Mouse (Mus musculus): ENCODE results near the gene Lama4. TPM values are rescaled to one million over a fixed set of nuclear protein-coding genes. Genes with fewer than 3 reads are reported as not detected.

Gene Lama4
- polyA plus RNA-seq (2014; fragmentation: Nextera tagmentation; extraction: Ambion mirVana) = 18.3 and 20.2 TPM in 2 replicates

DNA sequence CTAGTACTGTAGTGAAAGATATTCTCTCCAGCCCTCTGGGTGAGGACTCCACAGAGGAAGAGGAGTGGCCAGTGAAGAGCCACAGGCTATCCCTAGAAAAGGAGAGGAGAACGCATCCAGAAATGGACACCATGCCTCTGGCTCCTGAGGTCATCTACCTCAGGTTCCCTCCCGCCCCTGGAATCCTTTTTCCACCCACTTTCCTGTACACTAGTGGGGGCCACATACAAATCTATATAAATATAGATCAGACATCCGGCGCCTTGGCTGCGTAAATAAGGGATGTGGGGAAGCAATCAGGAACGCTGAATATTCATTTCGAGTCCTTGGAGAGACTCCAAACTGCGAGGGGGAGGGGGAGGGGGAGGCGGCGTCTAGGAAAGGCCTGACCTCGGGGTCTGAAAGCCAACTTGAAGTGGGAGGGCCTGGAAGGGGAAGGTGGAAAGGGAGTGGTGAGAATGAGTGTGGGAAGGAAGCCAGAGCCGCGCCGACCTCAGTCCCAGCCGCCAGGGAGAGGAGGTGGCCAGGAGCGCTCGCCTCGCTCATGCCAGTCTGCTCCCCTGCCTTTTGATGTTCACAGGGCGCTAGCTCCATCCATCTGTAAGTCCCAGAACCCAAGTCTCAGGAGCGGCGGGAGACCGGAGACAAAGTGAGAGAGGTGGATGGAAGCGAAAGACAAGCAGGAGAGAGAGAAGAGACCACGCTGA, at the start of gene Lama4:
Gene Lama4 (plus strand): TSS at position 441 of the 707 bp plus-strand sequence.
- no peak within 1 kb of the TSS for H3K27ac ChIP-seq (ENCODE audit: low read depth, low read length)

DNA sequence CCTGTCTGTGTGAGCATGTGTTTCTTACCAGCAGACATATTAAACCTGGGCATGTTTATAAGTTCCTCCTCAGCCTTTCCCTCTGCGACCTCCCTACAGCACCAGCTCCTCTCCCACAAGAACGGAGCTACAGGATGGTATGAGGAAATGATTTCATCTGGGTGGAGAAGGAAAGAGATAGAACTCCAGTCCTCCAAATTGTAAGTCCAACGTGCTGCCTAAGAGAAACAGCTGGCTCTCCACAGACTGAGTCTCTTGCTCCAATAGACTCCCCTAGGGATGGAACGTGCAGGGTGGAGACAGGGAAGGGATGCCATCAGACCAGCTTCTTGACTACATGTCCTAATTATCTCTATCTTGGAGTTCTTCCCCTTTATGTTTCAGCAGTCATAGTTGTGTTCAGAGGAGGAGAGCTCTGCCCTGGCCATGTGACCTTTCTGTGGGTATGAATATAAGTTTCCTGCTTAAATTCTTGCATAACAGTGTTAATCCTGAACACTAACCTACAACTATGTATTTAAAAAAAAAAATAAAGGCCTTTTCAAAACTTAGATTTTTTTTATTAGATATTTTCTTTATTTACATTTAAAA, 49.2 kb upstream of the Lama4 start:
- Histone ChIP-seq H3K4me2 (replicated peaks; ENCODE audit: low read depth, low read length) (no peak overlapping the region), H3K9ac (ENCODE audit: low read depth, low read length) (no peak overlapping the region), H3K36me3 (ENCODE audit: control insufficient read depth, insufficient read depth, low read length) (no peaks in the 10 kb centered on the region), H3K9me3 (ENCODE audit: control insufficient read depth, low read length) (no peaks in the 10 kb centered on the region), H3K27me3 (ENCODE audit: control insufficient read depth, insufficient read depth, low read length) (no peaks in the 10 kb centered on the region), H3K4me3 (ENCODE audit: low read depth, low read length) (no peak overlapping the region), H3K4me1 (replicated peaks; ENCODE audit: control insufficient read depth, insufficient read depth, low read length) (no peaks in the 10 kb centered on the region), H3K27ac (ENCODE audit: low read depth, low read length) (no peak overlapping the region)
- ATAC-seq (ENCODE audit: low FRiP score) (no peak), DNase-seq (ENCODE audit: low spot score) (no peak)
- WGBS = 79% methylated on average over 4 of the region's 4 CpGs

More for the DNA sequence above, at the start of gene Lama4:
- peak within 1 kb of the TSS; percentile 28 for H3K4me3 ChIP-seq (ENCODE audit: low read depth, low read length)
- peaks cover 5% of the 10 kb centered on the region; the same call in 1 of the 2 replicates for H3K4me1 ChIP-seq (replicated peaks; ENCODE audit: control insufficient read depth, insufficient read depth, low read length)
- DNase-seq (ENCODE audit: low spot score) (peak; percentile 19), ATAC-seq (ENCODE audit: low FRiP score) (peak; percentile 85)
- H3K9me3 ChIP-seq (ENCODE audit: control insufficient read depth, low read length) = no peaks in the 10 kb centered on the region
- H3K36me3 ChIP-seq (ENCODE audit: control insufficient read depth, insufficient read depth, low read length) = no peaks in the 10 kb centered on the region
- 5% methylated on average over 24 of the region's 24 CpGs for WGBS
- H3K9ac ChIP-seq (ENCODE audit: low read depth, low read length) = peak within 1 kb of the TSS; percentile 40; the same call in 1 of the 2 replicates
- no peaks in the 10 kb centered on the region for H3K27me3 ChIP-seq (ENCODE audit: control insufficient read depth, insufficient read depth, low read length)
- H3K4me2 ChIP-seq (replicated peaks; ENCODE audit: low read depth, low read length) = peak within 1 kb of the TSS; percentile 69

DNA sequence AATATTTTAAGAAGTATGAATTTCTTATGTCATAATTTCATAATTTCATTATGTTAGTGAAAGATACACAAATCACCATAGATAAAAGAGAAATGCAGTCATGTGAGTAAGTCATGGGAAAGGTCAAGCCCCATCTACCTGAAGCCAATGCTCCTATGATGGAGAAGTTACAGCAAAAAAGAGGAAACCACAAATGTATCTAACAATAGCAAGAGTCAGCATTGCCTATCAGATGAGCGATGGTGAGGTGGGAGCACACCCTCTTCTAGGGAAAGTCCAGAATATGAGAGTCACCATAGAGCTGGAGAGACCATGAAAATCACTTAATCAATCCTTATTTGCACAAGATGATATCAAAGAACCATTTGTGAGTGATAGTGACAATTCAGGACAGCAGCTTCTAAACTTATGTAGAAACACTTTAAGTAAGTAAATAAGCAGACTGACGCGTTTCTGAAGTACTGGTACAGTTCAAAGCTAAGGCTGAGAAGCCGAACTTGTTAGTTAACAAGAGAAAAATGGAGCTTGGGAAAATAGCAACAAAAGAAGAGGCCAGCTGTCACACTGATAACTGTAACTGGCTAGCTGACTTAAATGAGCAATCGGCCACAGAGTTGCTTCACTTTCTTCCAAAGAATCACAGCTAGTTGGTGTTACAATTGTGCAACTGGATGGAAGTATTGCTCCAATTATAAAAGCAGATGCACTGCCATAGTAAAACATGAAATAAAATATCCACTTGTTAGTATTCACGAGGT, 36.2 kb upstream of the Lama4 start:
- DNase-seq (ENCODE audit: low spot score) = no peak
- Histone ChIP-seq H3K9me3 (ENCODE audit: control insufficient read depth, low read length) (no peaks in the 10 kb centered on the region), H3K36me3 (ENCODE audit: control insufficient read depth, insufficient read depth, low read length) (no peaks in the 10 kb centered on the region), H3K27me3 (ENCODE audit: control insufficient read depth, insufficient read depth, low read length) (no peaks in the 10 kb centered on the region), H3K4me1 (replicated peaks; ENCODE audit: control insufficient read depth, insufficient read depth, low read length) (no peaks in the 10 kb centered on the region), H3K4me2 (replicated peaks; ENCODE audit: low read depth, low read length) (no peak overlapping the region), H3K4me3 (ENCODE audit: low read depth, low read length) (no peak overlapping the region), H3K9ac (ENCODE audit: low read depth, low read length) (no peak overlapping the region), H3K27ac (ENCODE audit: low read depth, low read length) (no peak overlapping the region)
- ATAC-seq (ENCODE audit: low FRiP score) = no peak
- 85% methylated on average over 6 of the region's 6 CpGs for WGBS

DNA sequence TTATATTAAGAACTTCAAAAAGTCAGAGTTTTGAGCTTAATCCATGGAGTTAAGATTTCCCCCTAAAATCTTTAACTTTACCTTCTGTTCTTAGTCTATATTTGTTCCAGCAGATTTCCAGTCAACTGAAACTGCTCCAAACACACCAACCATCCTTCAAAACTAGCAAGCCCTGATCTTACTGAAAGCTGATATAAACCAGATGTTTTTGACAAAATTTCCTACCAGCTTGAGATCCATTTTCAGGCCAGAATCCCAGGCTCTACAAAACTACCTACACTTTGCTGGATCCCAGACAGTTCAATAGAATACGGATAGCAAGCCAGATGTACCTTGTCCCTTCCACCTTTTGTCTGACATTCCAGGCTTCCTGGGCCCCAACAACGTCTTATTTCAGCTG, 20.6 kb upstream of the Lama4 start:
- ATAC-seq (ENCODE audit: low FRiP score) (no peak), DNase-seq (ENCODE audit: low spot score) (no peak)
- H3K9ac ChIP-seq (ENCODE audit: low read depth, low read length) = no peak overlapping the region
- 65% methylated on average over 2 of the region's 2 CpGs for WGBS
- H3K4me2 ChIP-seq (replicated peaks; ENCODE audit: low read depth, low read length) = no peak overlapping the region
- H3K4me3 ChIP-seq (ENCODE audit: low read depth, low read length) = no peak overlapping the region
- H3K27me3 ChIP-seq (ENCODE audit: control insufficient read depth, insufficient read depth, low read length) = no peaks in the 10 kb centered on the region
- no peaks in the 10 kb centered on the region for H3K9me3 ChIP-seq (ENCODE audit: control insufficient read depth, low read length)
- H3K4me1 ChIP-seq (replicated peaks; ENCODE audit: control insufficient read depth, insufficient read depth, low read length) = no peaks in the 10 kb centered on the region
- H3K27ac ChIP-seq (ENCODE audit: low read depth, low read length) = no peak overlapping the region
- no peaks in the 10 kb centered on the region for H3K36me3 ChIP-seq (ENCODE audit: control insufficient read depth, insufficient read depth, low read length)

DNA sequence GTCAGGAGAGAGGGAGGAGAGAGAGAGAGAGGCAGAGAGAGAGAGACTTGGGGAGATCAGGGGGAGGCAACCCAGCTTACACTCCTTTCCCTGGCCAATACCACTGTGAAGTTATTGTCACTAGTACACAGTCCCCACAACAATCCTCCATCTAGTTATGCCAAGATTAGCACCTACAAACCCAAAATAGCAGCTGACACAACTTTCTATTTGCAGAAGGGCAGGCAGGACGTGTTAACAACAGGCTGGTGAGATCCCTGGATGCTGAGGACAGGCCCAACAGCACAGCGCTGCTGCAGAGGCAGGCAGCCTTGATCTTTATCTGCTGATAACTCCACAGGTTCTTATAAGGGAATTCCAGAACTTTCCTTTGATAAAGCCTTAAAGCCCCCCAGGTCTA, 3.4 kb upstream of the Lama4 start:
- H3K9ac ChIP-seq (ENCODE audit: low read depth, low read length) = no peak overlapping the region
- WGBS = 66% methylated on average over 2 of the region's 2 CpGs
- ATAC-seq (ENCODE audit: low FRiP score) (no peak), DNase-seq (ENCODE audit: low spot score) (no peak)
- no peak overlapping the region for H3K4me3 ChIP-seq (ENCODE audit: low read depth, low read length)
- H3K4me2 ChIP-seq (replicated peaks; ENCODE audit: low read depth, low read length) = no peak overlapping the region
- no peaks in the 10 kb centered on the region for H3K36me3 ChIP-seq (ENCODE audit: control insufficient read depth, insufficient read depth, low read length)
- no peaks in the 10 kb centered on the region for H3K27me3 ChIP-seq (ENCODE audit: control insufficient read depth, insufficient read depth, low read length)
- H3K4me1 ChIP-seq (replicated peaks; ENCODE audit: control insufficient read depth, insufficient read depth, low read length) = peaks cover 5% of the 10 kb centered on the region; the same call in 1 of the 2 replicates
- H3K9me3 ChIP-seq (ENCODE audit: control insufficient read depth, low read length) = no peaks in the 10 kb centered on the region
- H3K27ac ChIP-seq (ENCODE audit: low read depth, low read length) = no peak overlapping the region

DNA sequence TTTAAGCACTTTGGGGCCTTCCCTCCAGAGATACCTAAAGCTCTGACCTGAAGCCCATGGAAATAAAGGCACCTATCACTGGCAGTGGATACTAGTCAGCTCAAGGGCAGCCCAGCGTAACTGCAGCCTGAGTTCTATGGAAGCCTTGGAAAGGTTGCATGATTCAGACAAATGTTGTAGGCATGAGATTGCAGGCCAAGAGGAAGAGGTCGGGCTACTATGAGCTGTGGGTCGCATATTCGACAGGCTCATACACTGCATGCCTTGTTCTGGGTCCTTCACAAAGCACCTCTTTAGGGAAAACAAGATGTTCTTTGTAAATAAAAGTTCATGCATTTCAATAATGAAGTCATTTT, 618 bp upstream of the Lama4 start:
- Histone ChIP-seq H3K27ac (ENCODE audit: low read depth, low read length) (no peak overlapping the region), H3K9me3 (ENCODE audit: control insufficient read depth, low read length) (no peaks in the 10 kb centered on the region), H3K9ac (ENCODE audit: low read depth, low read length) (no peak overlapping the region), H3K36me3 (ENCODE audit: control insufficient read depth, insufficient read depth, low read length) (no peaks in the 10 kb centered on the region), H3K4me2 (replicated peaks; ENCODE audit: low read depth, low read length) (no peak overlapping the region), H3K27me3 (ENCODE audit: control insufficient read depth, insufficient read depth, low read length) (no peaks in the 10 kb centered on the region), H3K4me3 (ENCODE audit: low read depth, low read length) (no peak overlapping the region), H3K4me1 (replicated peaks; ENCODE audit: control insufficient read depth, insufficient read depth, low read length) (peaks cover 5% of the 10 kb centered on the region; the same call in 1 of the 2 replicates)
- DNase-seq (ENCODE audit: low spot score) = no peak
- WGBS = 81% methylated on average over 4 of the region's 4 CpGs
- peak; percentile 22; the same call in 1 of the 2 replicates for ATAC-seq (ENCODE audit: low FRiP score)

DNA sequence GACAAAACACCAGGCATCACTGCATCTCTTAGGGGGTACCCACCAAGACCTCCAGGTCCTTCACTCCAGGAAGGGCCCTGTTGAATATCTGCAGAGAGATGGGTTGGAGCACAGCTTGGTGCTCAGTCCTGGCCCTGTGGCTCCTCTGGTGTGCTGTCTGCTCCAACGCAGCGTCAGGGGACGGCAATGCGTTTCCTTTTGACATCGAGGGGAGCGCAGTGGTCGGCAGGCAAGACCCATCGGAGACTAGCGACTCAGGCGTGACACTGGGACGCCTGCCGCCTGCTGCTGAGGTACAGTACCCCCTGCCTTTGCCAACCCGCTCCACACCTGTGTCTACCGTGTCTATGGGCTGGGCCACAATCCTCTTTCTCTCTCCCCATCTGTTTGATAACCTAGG, 542 bp downstream of the Lama4 start:
- Histone ChIP-seq H3K27me3 (ENCODE audit: control insufficient read depth, insufficient read depth, low read length) (no peaks in the 10 kb centered on the region), H3K9me3 (ENCODE audit: control insufficient read depth, low read length) (no peaks in the 10 kb centered on the region), H3K4me3 (ENCODE audit: low read depth, low read length) (peak overlapping the region; percentile 28), H3K36me3 (ENCODE audit: control insufficient read depth, insufficient read depth, low read length) (no peaks in the 10 kb centered on the region), H3K9ac (ENCODE audit: low read depth, low read length) (peak overlapping the region; percentile 40; the same call in 1 of the 2 replicates), H3K4me1 (replicated peaks; ENCODE audit: control insufficient read depth, insufficient read depth, low read length) (peaks cover 5% of the 10 kb centered on the region; the same call in 1 of the 2 replicates), H3K4me2 (replicated peaks; ENCODE audit: low read depth, low read length) (peak overlapping the region; percentile 69), H3K27ac (ENCODE audit: low read depth, low read length) (no peak overlapping the region)
- ATAC-seq (ENCODE audit: low FRiP score) = peak; percentile 55
- WGBS = 3% methylated on average over 14 of the region's 14 CpGs
- peak; percentile 46 for DNase-seq (ENCODE audit: low spot score)

DNA sequence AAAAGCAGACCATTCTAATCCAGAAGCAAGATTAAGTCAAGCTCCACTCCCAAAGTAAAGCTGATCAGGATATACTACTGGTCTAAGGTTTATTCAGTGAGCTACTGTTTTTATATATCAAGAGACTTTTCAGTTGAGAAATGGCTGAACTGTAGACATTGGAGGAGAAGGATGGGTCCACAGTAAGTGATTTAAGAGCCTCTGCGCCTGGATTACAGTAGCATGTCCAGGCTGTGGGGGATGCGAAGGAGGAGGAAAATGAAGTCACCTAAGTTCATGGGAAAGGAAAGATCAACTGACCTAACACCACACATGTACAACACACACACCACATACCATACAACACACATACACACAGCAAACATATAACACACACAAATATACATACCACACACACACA, 1.3 kb downstream of the Lama4 start:
- Histone ChIP-seq H3K36me3 (ENCODE audit: control insufficient read depth, insufficient read depth, low read length) (no peaks in the 10 kb centered on the region), H3K4me1 (replicated peaks; ENCODE audit: control insufficient read depth, insufficient read depth, low read length) (peaks cover 5% of the 10 kb centered on the region; the same call in 1 of the 2 replicates), H3K9ac (ENCODE audit: low read depth, low read length) (no peak overlapping the region), H3K9me3 (ENCODE audit: control insufficient read depth, low read length) (no peaks in the 10 kb centered on the region), H3K27ac (ENCODE audit: low read depth, low read length) (no peak overlapping the region), H3K27me3 (ENCODE audit: control insufficient read depth, insufficient read depth, low read length) (no peaks in the 10 kb centered on the region), H3K4me3 (ENCODE audit: low read depth, low read length) (no peak overlapping the region), H3K4me2 (replicated peaks; ENCODE audit: low read depth, low read length) (no peak overlapping the region)
- no peak for ATAC-seq (ENCODE audit: low FRiP score)
- no peak for DNase-seq (ENCODE audit: low spot score)
- 91% methylated on average over 2 of the region's 2 CpGs for WGBS
